Mouse (Mus musculus): Measurements from ENCODE around the gene Dnajb14. TPM values are rescaled to one million over a fixed set of nuclear protein-coding genes. Genes with fewer than 3 reads are reported as not detected.

Dnajb14 gene
- polyA plus RNA-seq, 1 experiment from 2014 or later = 10.7 TPM

Other genes with a start within 250 kb of the Dnajb14 start
- 9.2 and 11.9 TPM in 2 replicates for gene Ddit4l, start 246.1 kb upstream of the Dnajb14 start, polyA plus RNA-seq (2014; fragmentation: Nextera tagmentation; extraction: Ambion mirVana)
- not detected in 2 replicates for gene Gm21962, start 196.2 kb upstream of the Dnajb14 start, polyA plus RNA-seq (2014; fragmentation: Nextera tagmentation; extraction: Ambion mirVana)
- gene H2afz, start 3.2 kb upstream of the Dnajb14 start, polyA plus RNA-seq (2014; fragmentation: Nextera tagmentation; extraction: Ambion mirVana) = 3,092 and 3,427 TPM in 2 replicates
- 102 and 107 TPM in 2 replicates for gene Lamtor3, start 50.8 kb downstream of the Dnajb14 start, polyA plus RNA-seq (2014; fragmentation: Nextera tagmentation; extraction: Ambion mirVana)
- gene Dapp1, start 113.9 kb downstream of the Dnajb14 start, polyA plus RNA-seq (2014; fragmentation: Nextera tagmentation; extraction: Ambion mirVana) = 4.8 and 6.9 TPM in 2 replicates
- 0.09 TPM in 1 of 2 replicates, not detected in the other for gene 1110002E22Rik, start 197.4 kb downstream of the Dnajb14 start, polyA plus RNA-seq (2014; fragmentation: Nextera tagmentation; extraction: Ambion mirVana)
- not detected in 2 replicates for gene Gm5105, start 199.7 kb downstream of the Dnajb14 start, polyA plus RNA-seq (2014; fragmentation: Nextera tagmentation; extraction: Ambion mirVana)